Mouse (Mus musculus) hindlimb bud, embryonic 11.5 days (tissue): ENCODE data around the gene Piezo1.
A peak's percentile ranks its signal among the peaks of the same experiment; 100 is the strongest.

Experiments
- DNase-seq: peaks from one replicate; pipeline ENCODE4 v3.0.0-alpha.2; 2012; ENCODE audit warnings: low read depth, low spot score; ENCODE audit errors: extremely low spot score

Gene Piezo1

DNA sequence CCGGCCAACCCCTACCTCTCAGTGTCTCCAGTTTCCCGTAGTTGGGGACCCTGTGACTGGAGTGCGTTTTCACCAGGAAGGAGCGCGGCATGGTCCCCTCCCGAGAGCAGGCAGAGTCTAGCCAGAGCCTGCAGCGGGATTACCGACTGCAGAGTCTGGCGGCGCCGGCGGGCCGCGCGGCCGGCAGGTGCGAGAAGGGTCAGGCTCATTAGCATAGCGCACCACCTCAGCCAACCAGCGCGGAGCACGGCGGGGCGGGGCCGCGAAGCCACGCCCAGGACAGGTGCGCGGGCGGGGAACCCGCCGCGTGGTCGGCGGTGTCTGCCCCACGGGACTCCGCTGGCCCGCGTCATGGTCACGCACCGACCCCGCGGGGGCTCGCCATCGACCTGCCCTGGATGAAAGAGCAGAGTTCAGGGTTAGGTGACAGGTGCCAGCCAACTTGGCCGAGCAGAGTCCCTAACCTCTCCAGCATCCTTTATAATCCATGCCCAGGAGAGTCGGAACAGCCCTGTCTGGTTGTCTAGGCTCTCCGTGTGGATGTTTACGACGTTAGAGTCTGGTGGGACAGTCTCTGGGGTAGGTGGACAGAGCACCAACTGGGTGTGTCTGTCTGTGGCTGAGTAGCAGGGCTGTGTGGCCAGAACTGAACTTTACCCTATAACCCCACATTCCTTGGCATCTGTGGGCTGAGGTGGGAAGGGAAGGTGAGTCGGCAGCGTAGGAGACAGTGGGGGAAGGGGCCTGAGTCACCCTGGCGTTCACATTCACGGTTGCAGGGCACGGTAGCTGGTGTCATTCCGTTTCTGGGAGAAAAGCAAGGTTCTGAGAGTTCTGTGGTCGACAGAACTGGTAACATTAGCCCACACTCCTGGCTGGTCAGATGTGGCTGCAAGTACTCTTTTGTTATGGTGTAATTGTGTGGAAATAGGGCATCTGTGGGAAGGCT is 90.3 kb downstream of the Piezo1 start, which contains the start of gene Snai3:
Snai3 (minus strand) TSS at position 210 of the 949 bp plus-strand sequence.
- no peak for DNase-seq

DNA sequence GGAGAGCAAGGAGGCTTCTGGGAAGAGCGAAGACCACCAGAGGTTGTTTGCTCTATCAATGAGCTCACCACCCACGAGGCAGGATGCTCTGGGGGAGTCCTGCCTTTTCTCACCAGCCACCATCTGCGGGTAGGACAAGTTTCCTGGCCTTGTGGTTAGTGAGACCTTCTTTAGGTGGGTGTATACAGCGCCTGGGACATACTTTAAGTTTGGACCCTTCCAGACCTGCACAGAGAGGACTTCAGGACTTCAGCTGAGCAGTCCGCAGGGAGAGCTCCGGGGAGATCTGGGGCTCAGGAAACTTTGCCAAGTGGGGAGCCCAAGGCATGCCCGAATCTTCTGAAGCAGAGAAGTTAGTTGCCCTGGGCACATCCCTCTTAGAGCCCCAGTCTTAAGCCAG is 91.1 kb downstream of the Piezo1 start:
- no peak for DNase-seq

DNA sequence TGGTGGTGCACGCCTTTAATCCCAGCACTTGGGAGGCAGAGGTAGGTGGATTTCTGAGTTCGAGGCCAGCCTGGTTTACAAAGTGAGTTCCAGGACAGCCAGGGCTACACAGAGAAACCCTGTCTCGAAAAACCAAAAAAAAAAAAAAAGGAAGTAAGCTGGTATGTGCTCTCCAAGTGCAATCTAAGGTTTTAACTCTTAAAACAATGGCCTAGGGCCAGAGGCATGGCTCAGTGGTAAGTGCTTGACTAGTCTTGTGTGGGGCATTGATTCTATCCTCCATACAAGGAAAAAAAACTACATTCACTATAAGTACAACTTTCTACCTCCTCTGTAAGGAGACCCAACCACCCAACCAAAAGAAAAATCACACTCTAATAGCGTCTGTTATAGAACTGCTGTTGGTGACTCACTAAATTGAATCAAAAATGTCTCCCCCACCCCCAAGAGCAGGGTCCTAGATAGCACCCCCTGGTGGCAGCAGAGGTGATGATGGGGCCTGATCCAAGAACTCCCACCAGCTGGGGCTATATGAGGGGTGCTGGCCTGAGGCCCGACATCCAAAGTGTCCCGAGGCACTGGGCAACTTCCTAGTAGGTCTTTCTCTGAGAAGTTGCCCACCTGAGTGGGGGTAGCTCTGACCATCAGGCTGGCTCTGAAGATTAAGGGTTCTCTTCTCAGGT is 91.8 kb downstream of the Piezo1 start:
- DNase-seq, result no peak

DNA sequence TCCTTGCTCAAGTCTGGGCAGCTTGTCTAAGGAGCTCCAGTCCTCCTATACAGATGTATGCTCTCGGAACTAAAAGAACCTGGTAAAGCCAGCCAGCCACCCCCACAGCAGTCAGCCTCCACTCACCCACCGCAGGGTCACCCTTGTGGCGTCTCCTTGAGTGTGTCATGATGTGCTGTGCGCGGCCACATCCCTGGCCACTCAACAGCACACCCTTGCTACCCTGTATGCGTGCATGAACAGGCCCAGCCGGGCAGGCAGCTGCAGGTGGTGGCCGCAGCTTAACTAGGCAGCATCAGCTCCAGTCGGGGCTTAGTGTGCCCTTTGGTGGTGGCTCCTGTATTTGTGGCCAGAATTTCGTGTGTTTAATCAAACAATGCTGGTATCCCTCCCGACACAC is 94.0 kb downstream of the Piezo1 start:
- no peak for DNase-seq

DNA sequence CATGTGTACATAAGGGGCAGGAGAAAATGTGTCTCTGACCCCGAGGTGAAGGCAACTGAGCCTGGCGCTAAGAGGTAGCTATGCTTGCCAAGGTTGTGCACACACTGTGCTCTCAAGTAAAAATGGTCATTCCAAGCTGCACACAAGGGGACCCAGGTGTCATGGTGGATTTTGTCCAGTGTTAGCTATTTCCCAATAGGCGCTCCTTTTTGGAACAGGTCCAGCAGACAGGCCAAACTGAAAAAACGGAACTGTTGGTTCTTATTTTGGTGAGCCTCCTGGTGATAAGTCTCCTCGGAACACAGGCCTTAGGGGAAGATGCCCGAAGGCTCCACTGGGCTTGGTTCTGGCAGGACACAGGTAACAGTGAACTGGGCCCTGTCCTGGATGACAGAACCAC is 96.7 kb downstream of the Piezo1 start:
- no peak for DNase-seq

DNA sequence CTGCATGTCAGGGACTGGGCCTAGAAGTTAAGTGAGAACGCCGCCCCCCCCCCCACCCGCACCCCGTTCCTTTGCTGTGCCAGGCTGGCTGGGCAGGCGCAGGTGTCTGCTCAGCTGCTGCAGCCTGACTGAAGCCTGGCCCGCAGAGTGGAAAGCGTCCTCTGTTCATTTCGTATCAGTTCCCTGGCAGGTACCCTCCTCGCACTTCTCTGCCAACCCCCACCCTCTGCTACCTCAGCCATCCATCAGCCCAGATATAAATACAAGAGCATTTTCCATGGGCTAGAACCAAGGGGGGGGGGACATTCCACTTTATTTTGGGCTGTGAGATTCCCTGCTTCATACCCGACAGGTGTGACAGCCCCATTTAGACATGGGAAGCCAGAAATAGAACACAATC is 99.0 kb downstream of the Piezo1 start:
- no peak for DNase-seq

DNA sequence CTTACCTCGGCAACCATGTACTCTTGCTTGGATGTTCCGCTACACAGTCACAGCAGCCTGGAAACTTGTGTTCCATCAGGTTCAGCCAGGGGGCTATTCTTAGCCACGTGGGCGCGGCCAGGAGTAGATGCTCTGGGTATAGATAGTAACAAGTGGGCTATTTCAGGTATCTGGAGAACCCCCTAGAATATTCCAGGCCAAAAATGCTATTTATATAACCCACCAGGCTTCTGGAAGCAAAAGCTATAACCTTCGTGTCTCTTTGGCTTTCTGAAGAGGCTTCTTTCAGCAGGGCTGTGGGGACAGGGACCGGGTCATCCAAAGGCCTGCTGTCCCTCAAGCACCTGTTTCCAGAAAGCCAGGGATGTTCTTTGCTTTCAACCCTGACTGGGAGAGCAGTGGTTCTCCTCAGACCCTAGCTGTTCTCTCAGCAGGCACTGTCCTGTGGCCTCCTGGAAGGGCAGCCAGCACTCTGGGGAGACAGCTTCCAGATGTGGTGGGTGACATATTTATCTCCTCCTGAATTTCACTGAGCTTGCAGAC is 99.9 kb downstream of the Piezo1 start:
- DNase-seq, result no peak

DNA sequence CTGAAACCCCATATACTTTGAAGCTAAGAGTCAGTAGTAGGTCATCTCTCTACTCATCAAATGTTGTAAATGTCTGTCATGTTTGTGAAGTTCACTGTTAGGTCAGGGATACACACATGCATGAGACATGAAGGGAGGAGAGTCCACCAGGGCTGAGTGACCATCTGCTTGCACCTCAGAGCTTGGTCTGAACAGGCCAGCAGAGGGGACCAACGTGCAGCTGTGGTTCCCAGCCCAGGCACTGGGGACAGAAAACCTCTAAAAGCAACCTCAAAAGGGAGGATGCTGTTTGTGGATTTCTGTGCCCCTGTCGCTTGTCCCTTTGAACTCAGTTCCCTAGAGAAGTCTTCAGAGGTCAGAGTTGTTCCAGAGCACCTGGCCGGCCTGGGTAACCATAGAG is 105.9 kb downstream of the Piezo1 start:
- no peak for DNase-seq

DNA sequence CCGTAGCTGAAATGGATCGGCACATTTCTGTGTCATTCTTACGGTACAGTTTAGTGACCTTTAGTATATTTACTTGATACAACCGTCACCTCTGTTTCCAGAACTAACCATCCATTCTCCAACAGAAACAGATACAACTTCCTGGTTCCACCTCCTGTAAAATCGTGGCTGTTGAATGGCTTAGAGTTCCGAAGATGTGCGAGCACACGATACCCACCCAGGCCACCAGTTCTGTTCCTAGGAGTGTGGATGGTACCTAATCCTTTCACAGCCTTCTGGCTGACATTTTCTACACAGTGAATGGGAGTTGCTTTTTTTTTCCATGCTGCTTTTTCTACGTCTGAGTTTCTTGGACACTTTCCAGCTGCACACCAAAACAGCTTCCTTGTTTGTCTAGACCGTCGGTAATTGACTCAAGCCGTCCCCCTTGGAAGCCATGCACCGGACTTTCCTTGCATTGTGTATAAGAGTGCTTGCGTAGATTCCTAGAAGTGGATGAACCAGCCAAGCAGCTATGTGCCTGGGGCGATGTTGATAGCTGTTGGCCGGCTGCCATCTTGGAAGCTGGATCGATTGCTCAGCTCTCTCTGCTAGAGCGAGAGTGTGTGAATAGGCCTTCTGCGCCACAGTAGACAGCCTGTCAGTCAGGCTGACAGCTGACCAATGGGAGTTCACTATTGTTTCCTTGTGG is 106.9 kb downstream of the Piezo1 start:
- no peak for DNase-seq

DNA sequence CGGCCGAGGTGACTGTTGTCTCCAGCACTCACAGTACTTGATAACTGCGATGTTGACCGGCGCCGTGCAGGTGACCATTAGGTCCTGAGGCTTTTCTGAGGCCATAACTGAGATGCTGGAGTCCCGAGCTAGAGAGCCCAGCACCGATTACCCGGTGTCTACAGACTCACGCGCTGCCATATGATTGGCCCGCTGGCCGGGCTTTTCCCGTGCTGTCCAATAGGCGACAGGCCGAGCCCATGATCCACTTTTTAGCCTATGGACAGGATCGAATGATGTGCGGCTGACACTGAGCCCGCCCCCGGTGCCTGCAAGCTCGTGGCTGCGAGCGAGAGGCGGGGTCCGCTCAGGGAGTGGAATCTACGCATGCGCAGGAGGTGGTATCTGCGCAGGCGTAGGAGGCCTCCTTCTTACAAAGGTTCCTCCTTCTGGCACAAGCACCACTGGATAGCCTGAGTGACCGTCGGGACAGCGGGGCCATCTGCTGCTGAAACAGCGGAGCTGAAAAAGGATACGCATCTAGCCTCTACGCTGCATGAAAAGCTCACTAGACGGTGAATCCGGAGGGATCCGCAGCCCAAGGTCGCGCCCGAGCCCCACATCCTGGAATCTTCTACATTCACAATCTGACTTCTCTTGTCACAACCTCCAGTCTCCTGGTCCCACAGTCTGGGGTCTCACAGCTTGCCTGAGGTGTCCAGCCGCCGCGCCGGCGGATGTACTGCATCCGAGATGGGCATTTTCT is 107.7 kb downstream of the Piezo1 start, which contains the start of gene Mvd:
Mvd (minus strand) TSS at position 161 of the 745 bp plus-strand sequence.
- DNase-seq, result peak; percentile 98

DNA sequence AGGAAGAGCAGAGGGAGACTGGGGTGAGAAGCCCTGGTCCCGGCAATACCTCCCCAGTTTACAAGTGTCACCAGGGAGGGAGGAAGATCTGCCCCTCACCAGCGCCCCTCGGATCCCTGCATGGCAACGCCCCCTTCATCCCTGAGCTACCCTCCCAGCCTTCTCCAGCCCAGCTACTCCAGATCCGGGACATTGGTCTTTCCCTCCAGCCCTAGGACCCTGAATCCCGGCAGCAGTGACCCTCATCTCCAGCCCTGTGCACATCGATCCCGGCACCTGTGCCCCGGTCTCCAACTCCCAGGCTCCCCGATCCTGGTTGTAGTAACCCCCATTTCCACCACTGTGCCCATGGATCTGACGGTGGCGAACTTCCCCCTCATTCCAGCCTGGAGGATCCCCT is 108.3 kb downstream of the Piezo1 start:
- no peak for DNase-seq

DNA sequence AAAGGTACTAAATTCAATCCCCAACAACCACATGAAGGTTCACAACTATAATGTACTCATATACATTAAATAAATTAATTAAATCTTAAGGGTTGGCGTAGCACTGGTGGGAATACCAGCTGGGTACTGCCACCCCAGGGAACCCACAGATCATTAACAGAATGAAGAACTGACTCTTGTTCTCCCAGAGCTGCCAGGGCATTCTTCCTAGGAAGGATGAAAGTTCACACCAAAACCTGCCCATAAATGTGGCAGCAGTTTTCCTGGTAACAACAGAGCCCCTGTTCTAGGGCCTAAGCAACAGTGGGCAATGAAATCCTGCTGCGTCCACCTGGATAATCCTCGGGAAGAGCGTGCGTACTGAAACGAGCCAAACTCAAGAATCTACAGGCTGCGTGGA is 108.8 kb downstream of the Piezo1 start:
- no peak for DNase-seq

DNA sequence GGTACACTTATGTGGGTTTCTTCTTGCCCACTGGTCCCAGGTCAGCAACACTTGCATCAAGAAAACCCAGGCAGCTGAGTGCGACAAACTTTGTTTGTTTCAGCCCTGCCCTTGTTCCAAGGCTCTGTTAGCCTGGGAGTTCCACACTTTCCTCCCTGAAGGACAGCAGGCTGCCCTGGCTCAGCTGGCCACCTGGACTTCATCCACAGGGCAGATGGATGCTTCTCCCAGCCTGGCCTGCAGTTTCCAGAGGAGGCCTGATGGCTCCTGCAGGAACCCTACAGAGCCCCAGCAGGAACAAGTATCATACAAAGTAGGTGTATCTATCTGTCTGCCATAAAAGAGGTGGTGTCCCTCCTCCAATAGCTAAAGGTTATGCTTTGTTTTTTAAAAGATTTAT is 109.8 kb downstream of the Piezo1 start:
- DNase-seq, result no peak

DNA sequence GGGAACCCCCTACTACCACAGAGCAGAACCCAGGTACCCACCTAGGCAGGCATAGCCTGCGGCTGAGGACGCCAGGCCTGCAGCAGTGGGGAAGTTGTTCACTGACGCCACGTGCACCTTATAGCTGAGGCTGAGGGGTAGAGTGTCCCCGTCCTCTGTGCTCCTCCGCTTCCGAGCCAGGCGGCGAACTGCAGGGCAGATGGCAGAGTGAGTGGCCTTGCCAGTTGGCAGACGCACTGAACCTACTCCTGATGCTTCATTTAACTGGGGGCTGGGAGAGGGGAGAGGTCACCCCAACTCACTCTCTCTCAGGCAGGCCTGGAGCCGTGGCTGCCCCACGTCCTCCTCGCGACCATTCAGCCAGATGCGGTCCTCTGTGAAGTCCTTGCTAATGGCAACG is 111.8 kb downstream of the Piezo1 start:
- no peak for DNase-seq

DNA sequence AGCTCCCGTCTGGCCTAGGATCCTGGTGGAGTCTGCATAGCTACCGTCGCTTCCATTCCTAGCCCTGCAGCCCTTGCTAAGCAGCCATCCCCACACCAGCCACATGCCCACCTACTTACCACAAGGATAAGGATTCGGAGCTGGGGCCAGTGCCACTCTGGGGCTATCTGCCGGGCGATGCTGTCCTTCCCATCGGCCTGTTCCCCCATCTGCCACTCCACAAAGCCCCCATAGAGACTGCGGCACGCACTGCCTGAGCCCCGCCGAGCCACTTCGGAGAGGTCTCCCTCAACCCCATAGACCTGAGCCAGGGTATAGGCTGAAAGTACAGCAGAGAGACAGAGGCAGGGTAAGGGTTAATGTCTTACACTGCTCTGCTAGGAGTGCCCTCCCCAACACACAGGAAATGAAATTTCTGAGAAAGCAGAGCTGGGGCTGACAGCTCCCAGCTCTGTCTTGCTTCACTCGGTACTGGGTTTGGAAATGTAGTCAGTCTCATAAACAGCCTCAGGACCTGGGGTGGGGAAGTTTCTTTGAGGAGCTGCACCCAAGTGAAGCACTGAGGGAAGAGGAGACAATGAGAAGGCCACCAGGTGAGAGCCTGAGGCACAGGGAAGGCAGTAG is 113.3 kb downstream of the Piezo1 start:
- DNase-seq, result no peak

DNA sequence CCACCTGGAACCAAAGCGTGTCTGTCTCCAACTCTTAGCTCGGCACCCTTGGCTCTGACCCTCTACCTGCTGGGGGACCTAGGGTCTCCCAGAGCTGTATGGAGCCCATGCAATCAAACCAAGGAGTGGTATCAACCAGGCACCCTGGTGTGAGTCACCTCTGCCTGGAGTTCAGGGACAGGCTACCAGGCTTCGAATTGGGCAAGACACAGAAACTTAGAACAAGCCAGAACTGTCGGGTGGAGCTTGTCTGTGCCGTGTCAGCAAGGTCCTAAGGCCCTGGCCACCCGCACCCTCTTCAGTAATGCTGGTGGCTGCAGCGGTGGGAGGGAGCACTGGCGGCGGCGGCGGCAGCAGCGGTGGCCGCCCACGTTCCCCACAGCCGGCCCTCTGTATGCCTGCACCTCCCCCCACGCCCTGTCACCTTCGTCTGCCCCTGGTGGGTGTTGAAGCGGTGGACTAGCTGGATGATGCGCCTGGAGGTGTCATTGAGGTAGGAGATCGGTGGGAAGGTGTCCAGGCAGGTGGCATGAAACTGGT is 114.5 kb downstream of the Piezo1 start:
- no peak for DNase-seq

DNA sequence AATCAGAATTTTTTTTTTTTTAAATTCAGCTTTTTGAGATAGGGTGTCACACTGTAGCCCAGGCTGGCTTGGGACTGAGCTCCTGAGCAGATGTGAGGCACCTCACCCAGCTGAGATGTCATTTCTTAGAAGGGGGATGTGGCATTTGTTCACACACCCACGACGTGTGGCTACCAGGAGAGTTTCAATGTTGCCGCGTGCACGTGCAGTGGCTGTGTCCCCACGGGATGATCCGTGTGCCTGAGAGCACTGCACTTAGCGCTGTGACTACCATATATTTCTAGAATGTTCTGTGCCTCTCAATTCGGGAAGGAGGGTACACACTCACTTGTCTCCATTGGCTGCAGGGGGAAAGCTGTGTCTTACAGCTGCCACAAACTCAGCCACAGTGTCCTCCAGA is 115.0 kb downstream of the Piezo1 start:
- no peak for DNase-seq

DNA sequence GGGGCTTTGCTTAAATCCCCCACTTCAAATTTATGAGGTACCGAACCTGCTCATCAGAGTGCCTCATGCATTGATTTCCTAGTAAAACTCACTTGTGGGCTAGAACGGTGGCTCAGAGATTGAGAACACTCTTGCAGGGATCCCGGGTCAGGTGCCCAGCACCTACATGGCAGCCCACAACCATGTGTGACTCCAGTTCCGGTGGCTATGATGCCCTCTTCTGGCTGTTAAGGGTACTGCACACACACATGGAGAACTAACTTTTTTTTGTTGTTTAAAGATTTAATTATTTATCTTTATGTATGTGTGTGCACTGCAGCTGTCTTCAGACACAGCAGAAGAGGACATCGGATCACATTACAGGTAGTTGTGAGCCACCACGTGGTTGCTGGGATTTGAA is 115.8 kb downstream of the Piezo1 start:
- no peak for DNase-seq

DNA sequence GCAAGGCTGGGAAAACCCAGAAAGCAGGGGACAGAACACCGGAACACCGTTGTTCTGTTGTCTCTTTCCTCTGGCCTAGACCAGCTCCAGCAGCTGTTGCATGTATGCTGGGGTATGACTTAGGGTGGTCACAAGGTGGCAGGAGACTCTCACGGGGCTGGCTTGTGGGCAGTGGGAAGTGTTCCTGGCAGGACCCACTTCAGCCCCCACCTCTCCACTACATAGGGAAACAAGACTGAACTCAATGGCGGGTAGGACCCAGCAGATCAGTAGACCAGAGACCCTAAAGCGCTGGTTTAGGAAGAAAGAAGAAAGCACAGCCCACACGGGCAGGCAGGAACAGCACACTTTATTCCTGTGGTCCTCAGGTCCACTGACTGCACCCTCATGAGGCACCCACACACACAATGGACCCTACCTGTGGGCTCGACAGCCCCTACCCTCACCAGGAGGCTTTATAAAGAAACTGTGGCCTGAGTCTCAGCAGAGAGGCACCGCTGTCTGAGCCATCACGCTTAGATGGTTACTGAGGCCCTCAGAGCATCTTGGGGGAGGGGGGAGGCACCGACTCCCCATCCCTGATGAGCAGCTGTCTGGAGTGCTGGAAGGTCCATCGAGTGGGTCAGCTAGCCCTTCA is 117.7 kb downstream of the Piezo1 start:
- no peak for DNase-seq
